Mouse (Mus musculus): ENCODE results near the gene Olfr368. TPM values are rescaled to one million over a fixed set of nuclear protein-coding genes. Genes with fewer than 3 reads are reported as not detected.

Olfr368 gene
- not detected in 2 replicates for polyA plus RNA-seq (2014; fragmentation: Nextera tagmentation; extraction: Ambion mirVana)

DNA sequence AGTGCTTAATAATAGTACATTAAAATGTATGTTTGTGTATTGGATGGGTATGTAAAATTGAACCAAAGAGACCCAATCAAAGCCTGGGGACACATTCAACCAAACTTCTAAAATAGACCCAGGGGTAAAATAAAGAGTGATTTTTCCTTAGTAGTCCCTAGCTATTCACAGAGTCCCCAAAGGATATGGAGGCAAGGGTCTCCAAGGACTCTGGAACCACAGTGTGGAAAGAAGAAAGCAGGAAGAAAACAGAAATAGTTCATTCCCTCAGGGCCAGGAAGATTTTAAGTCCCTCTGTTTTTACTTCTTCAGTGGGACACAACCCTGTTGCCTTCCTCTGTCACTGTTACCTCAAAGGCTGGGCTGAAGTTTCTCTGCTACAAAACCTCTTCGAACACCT lies at the start of gene Olfr368:
TSS of gene Olfr368 (plus strand) at position 301 of the 400 bp plus-strand sequence.
- WGBS = 84% methylated on average over 1 of the region's 1 CpGs
- no peaks in the 10 kb centered on the region for H3K36me3 ChIP-seq (replicated peaks; ENCODE audit: control insufficient read depth, insufficient read depth, low read depth, low read length)
- H3K4me2 ChIP-seq (ENCODE audit: low read depth, low read length) = no peak within 1 kb of the TSS
- DNase-seq (ENCODE audit: low spot score) (no peak), ATAC-seq (replicated peaks; ENCODE audit: insufficient number of reproducible peaks, low FRiP score, low TSS enrichment, low read depth) (no peak)
- H3K4me3 ChIP-seq (ENCODE audit: low read depth, low read length) = no peak within 1 kb of the TSS
- no peak within 1 kb of the TSS for H3K27ac ChIP-seq (replicated peaks; ENCODE audit: low read depth, low read length)
- H3K9ac ChIP-seq (replicated peaks; ENCODE audit: low read length) = no peak within 1 kb of the TSS
- no peaks in the 10 kb centered on the region for H3K4me1 ChIP-seq (ENCODE audit: control insufficient read depth, insufficient read depth, low read length)
- no peaks in the 10 kb centered on the region for H3K9me3 ChIP-seq (replicated peaks; ENCODE audit: control insufficient read depth, low read length)
- H3K27me3 ChIP-seq (ENCODE audit: control insufficient read depth, insufficient read depth, low read length) = no peaks in the 10 kb centered on the region

DNA sequence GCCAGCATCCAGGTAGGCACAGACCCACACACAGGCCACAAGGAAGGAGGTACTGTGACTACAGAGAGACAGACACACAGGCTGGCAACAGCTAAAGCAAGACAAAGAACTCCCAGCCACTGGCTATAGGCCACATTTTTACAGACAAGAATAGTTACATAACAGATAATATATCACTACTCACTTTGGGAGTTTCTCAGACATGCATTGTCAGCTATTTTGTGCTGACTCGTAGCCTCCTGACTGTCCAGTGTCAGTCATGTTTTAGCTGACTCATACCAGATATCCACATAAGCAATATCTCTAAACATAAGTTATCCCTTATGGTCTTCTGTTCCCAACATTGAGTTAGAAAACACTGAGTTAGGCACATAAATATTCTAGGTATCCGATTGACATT lies 7.0 kb downstream of the Olfr368 start:
- H3K9ac ChIP-seq (replicated peaks; ENCODE audit: low read length) = no peak overlapping the region
- H3K4me1 ChIP-seq (ENCODE audit: control insufficient read depth, insufficient read depth, low read length) = no peaks in the 10 kb centered on the region
- H3K27me3 ChIP-seq (ENCODE audit: control insufficient read depth, insufficient read depth, low read length) = no peaks in the 10 kb centered on the region
- H3K9me3 ChIP-seq (replicated peaks; ENCODE audit: control insufficient read depth, low read length) = no peaks in the 10 kb centered on the region
- no peak for DNase-seq (ENCODE audit: low spot score)
- H3K4me3 ChIP-seq (ENCODE audit: low read depth, low read length) = no peak overlapping the region
- no peak for ATAC-seq (replicated peaks; ENCODE audit: insufficient number of reproducible peaks, low FRiP score, low TSS enrichment, low read depth)
- no peak overlapping the region for H3K27ac ChIP-seq (replicated peaks; ENCODE audit: low read depth, low read length)
- 88% methylated on average over 2 of the region's 2 CpGs for WGBS
- H3K36me3 ChIP-seq (replicated peaks; ENCODE audit: control insufficient read depth, insufficient read depth, low read depth, low read length) = no peaks in the 10 kb centered on the region
- no peak overlapping the region for H3K4me2 ChIP-seq (ENCODE audit: low read depth, low read length)

DNA sequence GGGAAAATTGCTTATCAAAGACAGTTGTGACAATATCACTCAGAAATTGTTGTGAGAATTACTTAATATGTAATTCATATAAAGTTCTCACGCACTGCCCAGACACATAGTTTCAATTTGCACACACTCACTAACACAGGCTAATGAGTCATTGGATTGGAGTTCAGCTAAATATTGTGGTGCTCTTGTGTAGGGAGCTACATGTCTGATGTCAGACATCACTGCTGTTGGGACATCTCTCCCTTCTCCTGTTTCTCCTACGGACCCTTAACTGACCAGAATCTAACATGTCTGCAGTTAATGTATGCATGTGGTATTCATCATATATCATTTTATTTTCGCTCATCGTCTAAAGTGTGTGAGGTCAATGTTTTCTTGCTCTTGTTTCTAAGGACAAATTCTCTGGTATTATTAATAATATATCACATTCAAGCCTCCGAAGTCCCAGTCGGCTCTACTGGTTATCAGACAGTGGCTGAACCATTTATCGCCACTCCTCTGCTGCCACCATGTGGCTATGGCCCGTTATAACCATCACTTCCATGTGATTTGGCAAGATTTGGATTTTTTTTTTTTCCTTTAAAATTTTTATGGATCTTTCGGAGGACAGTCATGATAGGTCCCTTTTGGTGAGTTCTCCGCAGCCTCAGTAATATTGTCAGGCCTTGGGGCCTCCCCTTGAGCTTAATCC lies 12.3 kb downstream of the Olfr368 start:
- peak; percentile 65 for DNase-seq (ENCODE audit: low spot score)
- no peaks in the 10 kb centered on the region for H3K36me3 ChIP-seq (replicated peaks; ENCODE audit: control insufficient read depth, insufficient read depth, low read depth, low read length)
- no peaks in the 10 kb centered on the region for H3K4me1 ChIP-seq (ENCODE audit: control insufficient read depth, insufficient read depth, low read length)
- H3K27ac ChIP-seq (replicated peaks; ENCODE audit: low read depth, low read length) = no peak overlapping the region
- H3K27me3 ChIP-seq (ENCODE audit: control insufficient read depth, insufficient read depth, low read length) = no peaks in the 10 kb centered on the region
- 65% methylated on average over 10 of the region's 10 CpGs for WGBS
- H3K9ac ChIP-seq (replicated peaks; ENCODE audit: low read length) = no peak overlapping the region
- no peak overlapping the region for H3K4me2 ChIP-seq (ENCODE audit: low read depth, low read length)
- no peaks in the 10 kb centered on the region for H3K9me3 ChIP-seq (replicated peaks; ENCODE audit: control insufficient read depth, low read length)
- ATAC-seq (replicated peaks; ENCODE audit: insufficient number of reproducible peaks, low FRiP score, low TSS enrichment, low read depth) = no peak
- H3K4me3 ChIP-seq (ENCODE audit: low read depth, low read length) = no peak overlapping the region

DNA sequence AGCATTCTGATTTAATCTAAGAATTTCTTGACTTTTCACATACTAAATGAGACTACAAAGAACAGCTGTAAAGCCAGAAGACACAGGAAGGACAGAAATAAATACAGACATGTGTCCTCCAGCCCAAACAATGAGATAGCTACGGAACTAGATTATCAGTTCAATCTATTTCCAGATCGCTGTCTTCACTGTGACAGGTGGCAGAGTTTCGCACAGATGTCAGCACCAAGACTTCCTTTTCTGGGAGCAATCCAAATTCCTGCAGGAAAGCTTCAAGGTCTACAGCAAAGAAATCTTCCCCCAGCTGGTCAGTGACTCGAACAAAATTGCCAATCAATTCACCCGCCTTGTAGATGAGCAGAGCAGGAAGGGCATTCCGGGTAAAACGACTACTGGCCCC lies 25.4 kb downstream of the Olfr368 start:
- no peak overlapping the region for H3K4me2 ChIP-seq (ENCODE audit: low read depth, low read length)
- no peak for DNase-seq (ENCODE audit: low spot score)
- WGBS = 92% methylated on average over 7 of the region's 7 CpGs
- no peak for ATAC-seq (replicated peaks; ENCODE audit: insufficient number of reproducible peaks, low FRiP score, low TSS enrichment, low read depth)
- no peaks in the 10 kb centered on the region for H3K9me3 ChIP-seq (replicated peaks; ENCODE audit: control insufficient read depth, low read length)
- H3K27me3 ChIP-seq (ENCODE audit: control insufficient read depth, insufficient read depth, low read length) = no peaks in the 10 kb centered on the region
- H3K9ac ChIP-seq (replicated peaks; ENCODE audit: low read length) = no peak overlapping the region
- H3K36me3 ChIP-seq (replicated peaks; ENCODE audit: control insufficient read depth, insufficient read depth, low read depth, low read length) = peaks cover 6% of the 10 kb centered on the region
- no peaks in the 10 kb centered on the region for H3K4me1 ChIP-seq (ENCODE audit: control insufficient read depth, insufficient read depth, low read length)
- no peak overlapping the region for H3K4me3 ChIP-seq (ENCODE audit: low read depth, low read length)
- no peak overlapping the region for H3K27ac ChIP-seq (replicated peaks; ENCODE audit: low read depth, low read length)

GRCm38 (mm10) chr2:37355571-37355970 lies 29.3 kb downstream of the Olfr368 start:
- H3K4me3 ChIP-seq (ENCODE audit: low read depth, low read length) = no peak overlapping the region
- no peak overlapping the region for H3K27ac ChIP-seq (replicated peaks; ENCODE audit: low read depth, low read length)
- H3K9ac ChIP-seq (replicated peaks; ENCODE audit: low read length) = no peak overlapping the region
- no peaks in the 10 kb centered on the region for H3K4me1 ChIP-seq (ENCODE audit: control insufficient read depth, insufficient read depth, low read length)
- ATAC-seq (replicated peaks; ENCODE audit: insufficient number of reproducible peaks, low FRiP score, low TSS enrichment, low read depth) (no peak), DNase-seq (ENCODE audit: low spot score) (no peak)
- peaks cover 6% of the 10 kb centered on the region for H3K36me3 ChIP-seq (replicated peaks; ENCODE audit: control insufficient read depth, insufficient read depth, low read depth, low read length)
- no peaks in the 10 kb centered on the region for H3K9me3 ChIP-seq (replicated peaks; ENCODE audit: control insufficient read depth, low read length)
- no peak overlapping the region for H3K4me2 ChIP-seq (ENCODE audit: low read depth, low read length)
- H3K27me3 ChIP-seq (ENCODE audit: control insufficient read depth, insufficient read depth, low read length) = no peaks in the 10 kb centered on the region
- WGBS = 95% methylated on average over 5 of the region's 5 CpGs

DNA sequence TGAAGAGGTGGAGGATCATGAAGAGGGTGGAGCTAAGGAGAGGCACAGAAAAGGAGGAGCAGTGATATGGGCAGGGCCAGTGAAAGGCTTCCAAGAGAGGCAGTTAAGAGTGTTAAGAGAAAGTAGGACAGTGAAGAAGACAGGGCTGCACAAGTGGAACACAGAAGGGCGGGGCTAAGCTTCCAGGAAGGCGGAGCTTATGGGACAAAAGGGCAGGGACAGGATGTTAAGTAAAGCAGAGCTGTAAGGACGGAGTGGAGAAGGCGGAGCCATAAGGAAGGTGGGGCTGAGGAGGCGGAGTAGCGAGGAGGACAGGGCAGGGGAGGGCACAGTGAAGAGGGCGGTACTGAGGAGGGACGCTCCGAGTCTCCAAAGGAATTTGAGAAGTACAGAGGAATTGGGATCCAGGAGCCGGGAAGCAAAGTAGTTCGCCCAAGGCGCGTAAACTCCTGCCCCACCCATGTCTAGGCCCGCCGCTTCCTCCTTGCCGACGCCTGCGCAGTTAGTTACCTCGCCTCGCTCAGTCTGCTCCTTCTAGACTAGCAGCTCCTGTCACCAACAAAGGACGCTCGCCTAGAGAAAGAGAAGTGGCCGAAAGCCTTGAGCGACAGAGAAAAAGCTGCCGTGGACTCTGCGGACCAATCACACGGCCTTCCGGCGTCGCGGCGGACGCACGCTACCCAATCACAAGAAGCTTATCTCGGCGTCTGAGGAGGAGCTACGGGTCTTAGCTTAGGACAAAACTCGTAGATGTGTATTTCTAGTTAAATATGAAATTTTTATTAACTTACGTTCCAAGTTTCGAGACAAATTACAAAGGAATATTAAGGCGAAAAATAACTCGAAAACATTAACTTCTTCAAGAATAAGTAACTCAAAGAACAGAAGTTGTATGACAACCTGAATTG lies 32.6 kb downstream of the Olfr368 start, which contains the start of gene Pdcl:
TSS of gene Pdcl (minus strand) at position 700 of the 908 bp plus-strand sequence.
- Histone ChIP-seq H3K9ac (replicated peaks; ENCODE audit: low read length) (peak within 1 kb of the TSS; percentile 69), H3K27me3 (ENCODE audit: control insufficient read depth, insufficient read depth, low read length) (no peaks in the 10 kb centered on the region)
- under 1% methylated on average over 37 of the region's 42 CpGs for WGBS

GRCm38 (mm10) chr2:37359908-37360307 lies 33.6 kb downstream of the Olfr368 start:
- no peak overlapping the region for H3K9ac ChIP-seq (replicated peaks; ENCODE audit: low read length)
- no peaks in the 10 kb centered on the region for H3K36me3 ChIP-seq (replicated peaks; ENCODE audit: control insufficient read depth, insufficient read depth, low read depth, low read length)
- DNase-seq (ENCODE audit: low spot score) (no peak), ATAC-seq (replicated peaks; ENCODE audit: insufficient number of reproducible peaks, low FRiP score, low TSS enrichment, low read depth) (no peak)
- WGBS = 100% methylated on average over 2 of the region's 2 CpGs
- no peaks in the 10 kb centered on the region for H3K27me3 ChIP-seq (ENCODE audit: control insufficient read depth, insufficient read depth, low read length)
- no peak overlapping the region for H3K4me3 ChIP-seq (ENCODE audit: low read depth, low read length)
- H3K4me1 ChIP-seq (ENCODE audit: control insufficient read depth, insufficient read depth, low read length) = no peaks in the 10 kb centered on the region
- no peak overlapping the region for H3K4me2 ChIP-seq (ENCODE audit: low read depth, low read length)
- no peak overlapping the region for H3K27ac ChIP-seq (replicated peaks; ENCODE audit: low read depth, low read length)
- H3K9me3 ChIP-seq (replicated peaks; ENCODE audit: control insufficient read depth, low read length) = no peaks in the 10 kb centered on the region

More for the DNA sequence above, 32.6 kb downstream of the Olfr368 start, which contains the start of gene Pdcl:
- no peaks in the 10 kb centered on the region for H3K36me3 ChIP-seq (replicated peaks; ENCODE audit: control insufficient read depth, insufficient read depth, low read depth, low read length)
- ATAC-seq (replicated peaks; ENCODE audit: insufficient number of reproducible peaks, low FRiP score, low TSS enrichment, low read depth) (peak; percentile 98), DNase-seq (ENCODE audit: low spot score) (peak; percentile 93)
- H3K4me2 ChIP-seq (ENCODE audit: low read depth, low read length) = peak within 1 kb of the TSS; percentile 65
- no peaks in the 10 kb centered on the region for H3K9me3 ChIP-seq (replicated peaks; ENCODE audit: control insufficient read depth, low read length)
- no peaks in the 10 kb centered on the region for H3K4me1 ChIP-seq (ENCODE audit: control insufficient read depth, insufficient read depth, low read length)
- H3K4me3 ChIP-seq (ENCODE audit: low read depth, low read length) = peak within 1 kb of the TSS; percentile 67
- peak within 1 kb of the TSS; percentile 90 for H3K27ac ChIP-seq (replicated peaks; ENCODE audit: low read depth, low read length)

DNA sequence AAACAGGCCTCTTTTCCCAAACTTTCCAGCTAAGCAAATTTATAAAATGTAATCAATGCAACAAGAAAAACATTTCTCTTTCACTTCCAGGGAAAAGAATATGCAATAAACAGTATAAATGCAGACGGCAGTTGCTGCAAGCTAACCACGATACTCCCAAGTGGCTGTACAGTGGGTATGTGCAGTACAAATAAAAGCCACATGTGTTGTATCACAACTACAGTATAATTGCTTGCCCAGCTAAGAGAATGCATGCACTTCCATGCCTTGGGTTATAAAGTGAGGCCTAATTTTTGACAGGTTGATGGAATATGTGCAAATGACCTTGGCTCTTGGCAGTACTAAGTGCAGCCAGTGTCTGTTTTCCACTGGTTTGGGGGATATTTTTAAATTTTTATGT lies 44.3 kb downstream of the Olfr368 start:
- no peak overlapping the region for H3K4me2 ChIP-seq (ENCODE audit: low read depth, low read length)
- no peak overlapping the region for H3K27ac ChIP-seq (replicated peaks; ENCODE audit: low read depth, low read length)
- no peak overlapping the region for H3K4me3 ChIP-seq (ENCODE audit: low read depth, low read length)
- H3K36me3 ChIP-seq (replicated peaks; ENCODE audit: control insufficient read depth, insufficient read depth, low read depth, low read length) = no peaks in the 10 kb centered on the region; the same call in 1 of the 2 replicates
- no peak for DNase-seq (ENCODE audit: low spot score)
- H3K4me1 ChIP-seq (ENCODE audit: control insufficient read depth, insufficient read depth, low read length) = no peaks in the 10 kb centered on the region
- ATAC-seq (replicated peaks; ENCODE audit: insufficient number of reproducible peaks, low FRiP score, low TSS enrichment, low read depth) = no peak
- no peaks in the 10 kb centered on the region for H3K9me3 ChIP-seq (replicated peaks; ENCODE audit: control insufficient read depth, low read length)
- 85% methylated on average over 2 of the region's 2 CpGs for WGBS
- no peak overlapping the region for H3K9ac ChIP-seq (replicated peaks; ENCODE audit: low read length)
- H3K27me3 ChIP-seq (ENCODE audit: control insufficient read depth, insufficient read depth, low read length) = no peaks in the 10 kb centered on the region

All from embryonic facial prominence, embryonic 11.5 days (tissue).